Mouse (Mus musculus) kidney, embryonic 15.5 days (tissue): Measurements from ENCODE around the gene Qk. TPM values are rescaled to one million over a fixed set of nuclear protein-coding genes. Genes with fewer than 3 reads are reported as not detected.
A peak's percentile ranks its signal among the peaks of the same experiment; 100 is the strongest.

Experiments
- ATAC-seq: fragments of 200-750 bp; cut with Nextera tagmentation; replicated peaks from 2 replicates; pipeline ENCODE4 v1.8.0; 2017; ENCODE audit warnings: moderate TSS enrichment; ENCODE audit not compliant: low FRiP score
- H3K27ac ChIP-seq: fragments of 300-500 bp; sonication (generic); 2 replicates; pipeline ENCODE4 v1.5.1; 2015; ENCODE audit warnings: mild to moderate bottlenecking, inconsistent platforms
- H3K27me3 ChIP-seq: fragments of 300-500 bp; sonication (generic); 2 replicates; pipeline ENCODE4 v1.6.1; 2015; ENCODE audit warnings: inconsistent platforms
- H3K36me3 ChIP-seq: fragments of 300-500 bp; sonication (generic); 2 replicates; pipeline ENCODE4 v1.6.1; 2015; ENCODE audit warnings: inconsistent platforms
- H3K4me1 ChIP-seq: fragments of 300-500 bp; sonication (generic); 2 replicates; pipeline ENCODE4 v1.6.1; 2015; ENCODE audit warnings: inconsistent platforms
- H3K4me2 ChIP-seq: fragments of 300-500 bp; sonication (generic); 2 replicates; pipeline ENCODE4 v1.6.1; 2015; ENCODE audit warnings: moderate library complexity, mild to moderate bottlenecking, inconsistent platforms
- H3K4me3 ChIP-seq: fragments of 300-500 bp; sonication (generic); replicated peaks from 2 replicates; pipeline ENCODE4 v1.5.1; 2015; ENCODE audit warnings: mild to moderate bottlenecking, inconsistent platforms
- H3K9ac ChIP-seq: fragments of 300-500 bp; sonication (generic); 2 replicates; pipeline ENCODE4 v1.6.1; 2015; ENCODE audit warnings: mild to moderate bottlenecking, inconsistent platforms
- H3K9me3 ChIP-seq: fragments of 300-500 bp; sonication (generic); replicated peaks from 2 replicates; pipeline ENCODE4 v1.6.1; 2016; ENCODE audit warnings: inconsistent platforms
- WGBS: fragments of 180-500 bp; shearing (Covaris S2); methylation state at CpG from one replicate; pipeline ENCODE4 v1.1.7; 2015; ENCODE audit warnings: mixed read lengths; 5-methylcytosine and 5-hydroxymethylcytosine counted together
- polyA plus RNA-seq: library from polyadenylated mRNA; unstranded; fragments of >200 nt; fragmentation: Nextera tagmentation; extraction: Ambion mirVana; gene quantifications from 2 replicates; pipeline ENCODE4 v1.2.1, GENCODE M21; 2015

Qk gene
- polyA plus RNA-seq, 1 experiment from 2014 or later, result 23.2 TPM

DNA sequence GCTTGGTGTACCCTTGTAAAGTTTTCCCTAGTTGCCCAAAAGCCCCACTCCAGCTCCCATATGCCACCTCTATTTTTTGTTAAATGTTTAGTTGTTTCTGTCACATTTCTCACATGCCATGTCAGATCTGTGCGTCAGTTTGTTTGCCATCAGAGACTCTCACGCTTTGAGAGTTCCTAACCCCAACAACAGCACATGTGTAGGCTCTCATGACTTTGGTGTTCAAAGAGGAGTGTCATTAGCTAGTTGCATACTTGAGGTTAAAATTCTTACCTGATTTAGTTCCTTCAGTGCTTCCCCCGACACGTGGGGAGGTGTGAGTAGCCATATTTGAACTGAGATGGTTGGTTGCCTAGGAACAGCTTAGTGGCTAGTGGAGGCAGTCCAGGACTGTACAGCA lies 2.1 kb upstream of the Qk start:
- Histone ChIP-seq H3K27ac (no peak overlapping the region), H3K4me1 (peaks cover 26% of the 10 kb centered on the region), H3K36me3 (peaks cover 7% of the 10 kb centered on the region; the same call in 1 of the 2 replicates), H3K9me3 (no peaks in the 10 kb centered on the region), H3K9ac (no peak overlapping the region), H3K4me2 (peak overlapping the region; percentile 41; the same call in 1 of the 2 replicates), H3K27me3 (no peaks in the 10 kb centered on the region), H3K4me3 (no peak overlapping the region)
- ATAC-seq, result no peak
- WGBS, result 73% methylated on average over 4 of the region's 4 CpGs

DNA sequence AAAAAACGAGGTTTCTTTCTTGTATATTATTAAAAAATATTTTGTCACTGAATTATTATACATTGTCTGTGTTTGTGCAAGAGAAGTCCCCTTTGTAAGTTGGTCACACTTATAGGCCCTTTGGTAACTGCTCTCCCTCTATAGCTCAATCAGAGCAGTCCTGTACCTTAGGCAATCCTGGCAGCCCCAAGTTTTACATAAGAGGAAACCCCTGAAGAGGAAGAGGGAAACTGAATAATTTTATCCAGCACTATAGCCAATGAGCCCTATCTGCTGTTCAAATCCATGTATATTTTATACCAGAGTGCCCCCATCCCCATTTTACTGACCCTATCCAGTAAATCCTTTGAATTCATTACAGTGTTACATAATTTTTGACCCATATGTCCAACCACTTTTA lies 1.4 kb upstream of the Qk start:
- WGBS, result 41% methylated on average over 1 of the region's 1 CpGs

DNA sequence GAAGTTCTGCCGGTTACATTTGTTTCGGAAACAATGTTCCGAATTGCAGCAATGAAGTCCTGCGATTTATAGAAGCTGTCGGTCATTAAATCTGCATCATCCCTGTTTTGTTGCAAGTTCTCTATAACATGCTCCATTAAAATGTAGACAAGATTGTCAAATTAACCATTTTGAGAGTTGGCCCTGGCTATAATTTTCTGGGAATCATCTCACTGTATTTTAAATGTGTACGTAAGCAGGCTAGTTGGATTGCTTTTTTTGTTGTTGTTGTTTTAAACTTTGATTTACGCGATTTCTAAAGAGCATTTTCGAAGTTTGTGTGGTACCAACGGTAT lies 769 bp upstream of the Qk start:
- whole genome bisulfite sequencing, result 11% methylated on average over 10 of the region's 10 CpGs

More for the DNA sequence above, 1.4 kb upstream of the Qk start:
- H3K36me3 ChIP-seq, result peaks cover 7% of the 10 kb centered on the region; the same call in 1 of the 2 replicates
- peaks cover 29% of the 10 kb centered on the region for H3K4me1 ChIP-seq
- H3K27me3 ChIP-seq, result no peaks in the 10 kb centered on the region
- H3K27ac ChIP-seq, result no peak overlapping the region
- H3K9ac ChIP-seq, result no peak overlapping the region
- no peak for ATAC-seq
- no peak overlapping the region for H3K4me3 ChIP-seq
- H3K4me2 ChIP-seq, result peak overlapping the region; percentile 41; the same call in 1 of the 2 replicates
- no peaks in the 10 kb centered on the region for H3K9me3 ChIP-seq

DNA sequence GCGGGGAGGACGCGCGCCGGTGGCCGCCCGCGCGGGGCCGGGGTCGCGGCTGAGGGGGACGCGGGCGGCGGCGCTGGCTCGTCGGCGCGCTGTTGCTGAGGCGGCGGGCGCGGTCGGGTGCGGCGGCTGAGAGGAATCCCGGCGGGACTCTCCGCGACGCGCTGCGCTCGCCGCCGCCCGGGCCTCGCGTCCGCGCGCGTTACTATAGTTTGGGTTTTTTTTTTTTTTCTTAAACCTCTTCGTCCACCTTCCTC lies 296 bp downstream of the Qk start:
- Histone ChIP-seq H3K4me3 (peak overlapping the region; percentile 95), H3K27me3 (no peaks in the 10 kb centered on the region), H3K36me3 (no peaks in the 10 kb centered on the region), H3K9me3 (no peaks in the 10 kb centered on the region), H3K9ac (peak overlapping the region; percentile 94), H3K4me1 (peaks cover 32% of the 10 kb centered on the region), H3K27ac (peak overlapping the region; percentile 100), H3K4me2 (peak overlapping the region; percentile 65)
- ATAC-seq, result no peak
- under 1% methylated on average over 38 of the region's 46 CpGs for WGBS

More for the DNA sequence above, 769 bp upstream of the Qk start:
- no peaks in the 10 kb centered on the region for H3K27me3 ChIP-seq
- H3K4me1 ChIP-seq, result peaks cover 29% of the 10 kb centered on the region
- peak overlapping the region; percentile 65 for H3K4me2 ChIP-seq
- peak overlapping the region; percentile 94 for H3K9ac ChIP-seq
- peak overlapping the region; percentile 100 for H3K27ac ChIP-seq
- H3K36me3 ChIP-seq, result peaks cover 4% of the 10 kb centered on the region; the same call in 1 of the 2 replicates
- ATAC-seq, result no peak
- H3K4me3 ChIP-seq, result peak overlapping the region; percentile 95
- H3K9me3 ChIP-seq, result no peaks in the 10 kb centered on the region

DNA sequence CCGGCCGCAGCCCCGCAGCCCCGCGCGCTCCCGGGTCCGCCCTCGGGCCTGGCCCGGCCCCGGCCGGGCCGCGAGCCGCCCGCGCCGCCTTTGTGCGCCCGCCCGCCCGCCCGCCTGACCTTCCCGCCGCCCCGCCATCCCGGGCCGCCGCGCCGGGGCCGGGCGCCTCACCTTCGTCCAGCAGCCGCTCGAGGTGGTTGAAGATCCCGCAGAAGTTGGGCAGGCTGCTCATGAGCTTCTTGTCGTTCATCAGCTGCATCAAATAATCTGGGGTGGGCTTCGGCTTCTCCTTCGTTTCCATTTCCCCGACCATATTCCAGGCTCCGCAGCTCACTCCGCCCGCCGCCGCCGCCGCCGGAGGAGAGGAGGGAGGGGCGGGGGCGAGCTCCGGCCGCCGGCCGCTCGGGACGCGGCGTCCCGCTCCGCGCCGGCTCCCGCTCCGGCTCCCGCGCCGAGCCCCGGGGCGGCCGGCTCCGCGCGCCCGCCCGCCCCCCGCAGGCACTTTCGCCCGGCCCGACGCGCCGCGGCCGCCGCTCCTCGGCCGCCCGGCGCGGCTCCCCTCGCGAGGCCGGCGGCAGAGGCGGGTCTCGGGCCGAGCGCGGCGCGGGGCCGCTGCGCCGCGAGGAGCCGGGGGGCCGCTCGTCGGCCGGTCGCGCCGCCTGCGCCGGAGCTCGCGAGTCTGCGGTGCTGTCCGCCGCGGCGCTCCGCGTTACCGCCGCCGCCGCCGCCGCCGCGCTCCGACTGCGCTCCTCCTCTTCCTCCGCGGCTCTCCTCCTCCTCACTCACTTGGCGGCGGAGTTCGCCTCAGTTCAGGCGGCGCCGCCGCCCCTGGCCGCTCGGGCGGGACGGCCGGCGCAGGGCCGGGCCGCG lies 858 bp downstream of the Qk start:
- H3K27me3 ChIP-seq, result no peaks in the 10 kb centered on the region
- peak overlapping the region; percentile 65 for H3K4me2 ChIP-seq
- H3K4me3 ChIP-seq, result peak overlapping the region; percentile 95
- no peaks in the 10 kb centered on the region for H3K9me3 ChIP-seq
- ATAC-seq, result peak; percentile 70
- peak overlapping the region; percentile 94 for H3K9ac ChIP-seq
- H3K27ac ChIP-seq, result peak overlapping the region; percentile 100
- under 1% methylated on average over 77 of the region's 153 CpGs for WGBS
- peaks cover 33% of the 10 kb centered on the region for H3K4me1 ChIP-seq
- H3K36me3 ChIP-seq, result no peaks in the 10 kb centered on the region

DNA sequence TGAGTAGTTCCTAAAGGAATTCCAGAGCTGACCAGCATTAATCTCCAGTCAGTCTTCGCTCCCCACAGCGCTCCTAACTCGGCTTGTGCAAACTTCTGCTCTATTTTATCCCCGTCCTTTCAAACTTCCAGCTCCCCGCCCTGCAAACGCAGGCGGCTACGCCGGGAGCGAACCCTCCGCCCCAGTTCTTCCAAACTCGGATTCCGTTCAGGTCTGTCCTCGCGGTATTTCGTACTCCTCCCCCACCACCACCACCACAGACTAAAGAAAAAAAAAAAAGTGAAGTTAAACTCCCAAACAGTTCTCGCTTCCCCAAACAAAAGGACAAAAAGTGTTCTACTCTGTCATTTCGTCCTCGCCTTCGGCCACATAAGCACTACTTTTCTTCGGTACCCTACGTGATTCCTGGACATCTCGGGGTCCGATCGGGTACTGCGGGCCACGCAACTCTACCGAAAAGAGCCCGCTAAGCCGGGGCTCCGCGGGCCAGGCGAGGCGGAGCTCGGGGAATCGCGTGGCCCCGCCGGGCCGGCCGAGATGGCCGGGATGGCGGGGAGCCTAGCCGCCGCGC lies 1.6 kb downstream of the Qk start:
- Histone ChIP-seq H3K27ac (peak overlapping the region; percentile 100), H3K9ac (peak overlapping the region; percentile 94), H3K36me3 (no peaks in the 10 kb centered on the region), H3K27me3 (no peaks in the 10 kb centered on the region), H3K4me1 (peaks cover 26% of the 10 kb centered on the region), H3K4me3 (peak overlapping the region; percentile 95), H3K4me2 (peak overlapping the region; percentile 59), H3K9me3 (no peaks in the 10 kb centered on the region)
- ATAC-seq, result peak; percentile 17; the same call in 1 of the 2 replicates
- WGBS, result under 1% methylated on average over 46 of the region's 46 CpGs

DNA sequence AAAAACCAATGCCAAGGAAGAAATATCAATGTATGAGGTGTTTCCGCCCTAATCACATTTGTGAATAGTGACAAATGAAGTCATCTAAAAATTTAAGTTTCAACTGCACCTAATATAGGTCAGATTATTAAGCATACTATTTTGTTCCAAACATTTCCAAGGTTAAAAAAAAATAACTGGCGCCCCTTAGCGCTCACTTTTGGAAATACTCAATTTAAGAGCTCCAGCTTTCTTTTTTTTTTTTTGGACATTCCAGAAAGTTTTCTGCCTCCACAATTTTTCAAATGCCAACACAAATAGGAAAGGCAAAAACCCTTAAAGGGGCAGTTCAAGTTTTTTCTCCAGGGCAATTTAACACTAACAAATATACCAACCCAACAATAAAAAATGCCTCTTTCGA lies 2.5 kb downstream of the Qk start:
- H3K27ac ChIP-seq, result peak overlapping the region; percentile 100
- ATAC-seq, result no peak
- 6% methylated on average over 4 of the region's 4 CpGs for WGBS

DNA sequence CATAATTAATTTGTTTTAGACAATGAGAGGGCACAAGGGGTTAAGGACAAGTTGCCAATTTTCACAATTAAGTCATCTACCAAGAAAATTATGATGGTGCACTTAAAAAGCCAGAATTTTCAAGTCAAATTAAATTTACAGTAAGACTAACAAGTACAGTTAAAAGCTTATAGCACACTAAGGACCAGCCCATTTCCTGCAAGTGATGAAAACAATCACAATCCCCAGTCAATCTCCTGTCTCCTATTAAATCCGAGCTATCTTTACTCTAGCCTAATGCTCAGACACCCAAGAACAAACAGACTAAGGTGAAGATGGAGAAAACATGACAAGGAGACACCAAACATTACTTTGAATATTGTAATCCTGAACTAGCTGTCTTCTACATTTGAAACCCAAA lies 3.2 kb downstream of the Qk start:
- Histone ChIP-seq H3K4me3 (peak overlapping the region; percentile 38), H3K27me3 (no peaks in the 10 kb centered on the region), H3K4me2 (peak overlapping the region; percentile 59), H3K27ac (no peak overlapping the region), H3K9me3 (no peaks in the 10 kb centered on the region), H3K9ac (peak overlapping the region; percentile 36; the same call in 1 of the 2 replicates), H3K4me1 (peaks cover 26% of the 10 kb centered on the region), H3K36me3 (no peaks in the 10 kb centered on the region)
- 0% methylated on average over 1 of the region's 1 CpGs for WGBS
- ATAC-seq, result no peak

More for the DNA sequence above, 2.5 kb downstream of the Qk start:
- peak overlapping the region; percentile 94 for H3K9ac ChIP-seq
- no peaks in the 10 kb centered on the region for H3K36me3 ChIP-seq
- H3K4me2 ChIP-seq, result peak overlapping the region; percentile 59
- no peaks in the 10 kb centered on the region for H3K9me3 ChIP-seq
- peak overlapping the region; percentile 95 for H3K4me3 ChIP-seq
- H3K4me1 ChIP-seq, result peaks cover 30% of the 10 kb centered on the region
- H3K27me3 ChIP-seq, result no peaks in the 10 kb centered on the region

DNA sequence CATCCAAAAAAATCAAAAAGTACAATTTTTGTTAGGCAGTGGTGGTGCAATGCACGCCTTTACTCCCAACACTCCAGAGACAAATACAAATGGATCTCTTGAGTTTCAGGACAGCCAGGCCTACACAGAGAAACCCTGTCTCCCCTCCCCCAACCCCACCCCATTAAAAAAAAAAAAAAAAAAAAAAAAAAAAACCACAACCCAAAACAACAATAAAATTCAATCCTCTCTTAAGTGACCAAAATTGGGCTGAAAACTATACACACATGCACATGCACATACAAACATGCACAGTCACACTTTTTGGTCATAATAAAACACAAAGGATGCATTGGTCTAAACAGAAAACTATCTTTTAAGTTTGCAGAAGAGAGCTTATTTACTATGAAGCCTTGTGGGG lies 9.6 kb downstream of the Qk start:
- Histone ChIP-seq H3K4me2 (no peak overlapping the region), H3K36me3 (no peaks in the 10 kb centered on the region), H3K9ac (no peak overlapping the region), H3K9me3 (no peaks in the 10 kb centered on the region), H3K4me1 (peaks cover 26% of the 10 kb centered on the region), H3K4me3 (no peak overlapping the region), H3K27me3 (no peaks in the 10 kb centered on the region), H3K27ac (no peak overlapping the region)
- WGBS, result 67% methylated on average over 1 of the region's 1 CpGs
- ATAC-seq, result no peak

DNA sequence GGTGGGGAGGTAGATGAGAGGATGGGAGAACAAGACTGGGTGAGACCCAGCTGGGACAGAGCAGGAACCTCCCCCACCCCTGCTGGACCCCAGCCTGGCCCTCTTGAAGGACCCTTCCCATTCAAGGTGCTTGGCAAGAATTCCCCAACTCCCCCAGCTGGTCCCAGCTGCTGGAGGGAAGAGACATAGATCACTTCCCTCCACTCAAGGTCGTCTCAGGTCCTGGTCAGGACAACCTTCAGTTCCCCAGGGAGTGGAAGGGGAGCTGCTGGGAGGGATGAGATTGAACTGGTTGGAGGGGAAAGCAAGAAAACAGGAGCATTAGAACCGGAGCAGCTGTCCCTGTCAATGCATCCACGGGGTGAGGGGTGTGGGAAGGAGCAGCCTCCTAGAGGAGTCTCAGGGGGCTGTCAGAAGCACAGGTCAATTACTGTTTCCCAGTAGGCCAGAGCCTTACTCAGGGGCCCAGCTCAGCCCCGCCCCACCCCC lies 10.5 kb downstream of the Qk start:
- H3K27ac ChIP-seq, result 0 out of 2 replicates have a peak overlapping the region, but pooled peaks have one; percentile 16
- WGBS, result 19% methylated on average over 4 of the region's 4 CpGs
- no peaks in the 10 kb centered on the region for H3K36me3 ChIP-seq

DNA sequence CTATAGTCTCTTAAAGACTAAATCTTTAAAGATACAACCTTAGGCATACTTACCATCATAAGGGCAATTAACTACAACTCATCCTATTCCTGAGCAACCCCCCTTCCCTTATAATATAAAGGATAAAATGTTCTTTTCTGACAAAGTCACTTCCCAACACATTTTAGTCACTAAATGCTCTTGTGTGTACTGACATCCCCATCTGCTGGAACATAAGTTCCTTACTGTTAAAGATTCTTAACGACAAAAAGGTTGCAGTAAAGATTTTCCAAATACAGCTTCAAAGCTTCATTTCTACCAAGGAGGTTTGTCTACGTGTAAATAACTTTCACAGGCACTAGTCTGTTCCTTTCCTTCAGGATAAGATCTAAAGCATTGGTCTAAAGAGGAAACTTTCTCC lies 13.2 kb downstream of the Qk start:
- H3K4me3 ChIP-seq, result no peak overlapping the region
- no peak overlapping the region for H3K4me2 ChIP-seq
- H3K27me3 ChIP-seq, result no peaks in the 10 kb centered on the region
- no peaks in the 10 kb centered on the region for H3K36me3 ChIP-seq
- no peak overlapping the region for H3K9ac ChIP-seq
- no peaks in the 10 kb centered on the region for H3K9me3 ChIP-seq
- WGBS, result 55% methylated on average over 2 of the region's 2 CpGs
- H3K27ac ChIP-seq, result no peak overlapping the region
- no peak for ATAC-seq
- H3K4me1 ChIP-seq, result peaks cover 8% of the 10 kb centered on the region

More for the DNA sequence above, 10.5 kb downstream of the Qk start:
- H3K27me3 ChIP-seq, result no peaks in the 10 kb centered on the region
- peak overlapping the region; percentile 31; the same call in 1 of the 2 replicates for H3K4me2 ChIP-seq
- H3K4me3 ChIP-seq, result no peak overlapping the region
- no peaks in the 10 kb centered on the region for H3K9me3 ChIP-seq
- peak; percentile 79 for ATAC-seq
- H3K9ac ChIP-seq, result no peak overlapping the region
- peaks cover 20% of the 10 kb centered on the region for H3K4me1 ChIP-seq

DNA sequence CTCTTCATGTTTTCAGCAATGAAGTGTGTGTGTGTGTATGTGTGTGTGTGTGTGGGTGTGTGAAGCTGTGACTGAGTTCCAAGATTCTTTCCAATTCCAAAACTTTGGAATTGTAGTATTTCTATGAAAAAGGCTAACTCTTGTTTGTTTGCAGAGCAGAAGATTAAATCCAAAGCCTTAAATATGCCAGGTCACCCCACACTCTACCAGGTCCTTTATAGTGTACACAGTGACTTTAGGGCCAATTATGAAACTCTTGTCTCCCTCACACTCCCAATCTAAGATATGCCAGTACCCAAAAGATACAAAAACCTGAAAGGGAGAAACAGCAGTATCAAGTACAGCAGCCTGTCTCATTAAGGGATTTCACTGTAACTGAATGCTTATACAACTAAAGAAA lies 15.7 kb downstream of the Qk start:
- no peaks in the 10 kb centered on the region for H3K9me3 ChIP-seq
- no peak overlapping the region for H3K4me2 ChIP-seq
- H3K4me3 ChIP-seq, result no peak overlapping the region
- H3K9ac ChIP-seq, result no peak overlapping the region
- H3K36me3 ChIP-seq, result no peaks in the 10 kb centered on the region
- no peak overlapping the region for H3K27ac ChIP-seq
- ATAC-seq, result no peak
- no peaks in the 10 kb centered on the region for H3K27me3 ChIP-seq
- peaks cover 5% of the 10 kb centered on the region for H3K4me1 ChIP-seq
